In genomic region chr2:6322938-6323521, GRCm38 (mm10) we compare ENCODE assay signal across 8 mouse cellular contexts. TPM values are rescaled to one million over a fixed set of nuclear protein-coding genes. Genes with fewer than 3 reads are reported as not detected.
DNase-seq lines count a peak whose midpoint lies in the region; ATAC-seq and TF ChIP-seq lines count a peak whose summit lies in the region.

No protein-coding gene starts in this region.

- ATAC-seq in intestine, embryonic 15.5 days = peak; percentile 79
- peak; percentile 53 for ATAC-seq in limb, embryonic 12.5 days (ENCODE audit: insufficient number of reproducible peaks, insufficient read depth, low FRiP score, low TSS enrichment, low read depth)
- ATAC-seq in midbrain, embryonic 12.5 days (ENCODE audit: low FRiP score, low read depth) = peak; percentile 75

- H3K4me2 ChIP-seq in intestine, embryonic 15.5 days (replicated peaks) = peak overlapping the region; percentile 77
- H3K4me2 ChIP-seq in limb, embryonic 12.5 days = peak overlapping the region; percentile 67
- H3K4me2 ChIP-seq in midbrain, embryonic 12.5 days (replicated peaks) = peak overlapping the region; percentile 63

- H3K27me3 ChIP-seq in intestine, embryonic 15.5 days (replicated peaks) = no peaks in the 10 kb centered on the region
- no peaks in the 10 kb centered on the region for H3K27me3 ChIP-seq in limb, embryonic 12.5 days
- no peaks in the 10 kb centered on the region for H3K27me3 ChIP-seq in midbrain, embryonic 12.5 days
- H3K27me3 ChIP-seq in small intestine, adult 2 months (ENCODE audit: control insufficient read depth, insufficient read depth, low read length) = no peaks in the 10 kb centered on the region

- intact Hi-C loops in gastrocnemius, postnatal 36 days (cut with DNase I) = loop anchor here (5.0 kb wide), 1 partner anchor 66 kb away; no protein-coding TSS in a partner anchor

- no peaks in the 10 kb centered on the region for H3K36me3 ChIP-seq in intestine, embryonic 15.5 days
- no peaks in the 10 kb centered on the region for H3K36me3 ChIP-seq in limb, embryonic 12.5 days
- H3K36me3 ChIP-seq in midbrain, embryonic 12.5 days = no peaks in the 10 kb centered on the region
- no peaks in the 10 kb centered on the region for H3K36me3 ChIP-seq in small intestine, adult 2 months (ENCODE audit: control insufficient read depth, insufficient read depth, low read length)

- peak overlapping the region; percentile 98 for H3K27ac ChIP-seq in intestine, embryonic 15.5 days
- H3K27ac ChIP-seq in limb, embryonic 12.5 days = peak overlapping the region; percentile 100
- H3K27ac ChIP-seq in midbrain, embryonic 12.5 days (replicated peaks) = peak overlapping the region; percentile 97
- H3K27ac ChIP-seq in small intestine, adult 2 months (ENCODE audit: insufficient read depth, low read depth, low read length) = peak overlapping the region; percentile 83

- peaks cover 6% of the 10 kb centered on the region; the same call in 1 of the 2 replicates for H3K4me1 ChIP-seq in intestine, embryonic 15.5 days (replicated peaks)
- H3K4me1 ChIP-seq in limb, embryonic 12.5 days (replicated peaks) = peaks cover 21% of the 10 kb centered on the region
- H3K4me1 ChIP-seq in midbrain, embryonic 12.5 days = peaks cover 27% of the 10 kb centered on the region
- peaks cover 3% of the 10 kb centered on the region; the same call in 1 of the 2 replicates for H3K4me1 ChIP-seq in small intestine, adult 2 months (ENCODE audit: control insufficient read depth, insufficient read depth, insufficient read length, low read length)

- TF ChIP-seq POLR2A in small intestine, adult 2 months (IDR thresholded peaks at IDR 0.05; ENCODE audit: low read depth, low read length) = no peak; the same call in 1 of the 2 replicates

- peak overlapping the region; percentile 93 for H3K9ac ChIP-seq in intestine, embryonic 15.5 days
- peak overlapping the region; percentile 96 for H3K9ac ChIP-seq in limb, embryonic 12.5 days (replicated peaks)
- peak overlapping the region; percentile 97 for H3K9ac ChIP-seq in midbrain, embryonic 12.5 days (replicated peaks)

- H3K9me3 ChIP-seq in intestine, embryonic 15.5 days = no peaks in the 10 kb centered on the region
- no peaks in the 10 kb centered on the region for H3K9me3 ChIP-seq in limb, embryonic 12.5 days
- H3K9me3 ChIP-seq in midbrain, embryonic 12.5 days = no peaks in the 10 kb centered on the region

- peak; percentile 32 for DNase-seq in layer of hippocampus, adult 11-12 months (ENCODE audit: low spot score)
- no peak for DNase-seq in layer of hippocampus, adult 9-10 months (ENCODE audit: low spot score)
- DNase-seq in embryo, embryonic 10 days (ENCODE audit: low spot score) = peak; percentile 38
- DNase-seq in gastrocnemius, postnatal 36 days = peak; percentile 17 to 38

- no peak for TF ChIP-seq CTCF in small intestine, adult 2 months (IDR thresholded peaks at IDR 0.05; ENCODE audit: extremely low read depth, insufficient read length, insufficient replicate concordance, low read depth, low read length)

- under 1% methylated on average over 70 of the region's 70 CpGs for WGBS in intestine, embryonic 15.5 days
- WGBS in limb, embryonic 12.5 days = under 1% methylated on average over 58 of the region's 70 CpGs
- under 1% methylated on average over 70 of the region's 70 CpGs for WGBS in midbrain, embryonic 12.5 days
- 1% methylated on average over 69 of the region's 70 CpGs for WGBS in small intestine, adult 2 months

- H3K4me3 ChIP-seq in intestine, embryonic 15.5 days (replicated peaks) = peak overlapping the region; percentile 95
- H3K4me3 ChIP-seq in limb, embryonic 12.5 days (replicated peaks) = peak overlapping the region; percentile 90
- H3K4me3 ChIP-seq in midbrain, embryonic 12.5 days = peak overlapping the region; percentile 77
- H3K4me3 ChIP-seq in small intestine, adult 2 months (ENCODE audit: low read depth, low read length) = peak overlapping the region; percentile 87

RNA-seq across cellular contexts. Expression of gene Usp6nl, which starts 0.6 kb away (rescaled TPM):
- 1 to 10 TPM; 3.5 to 3.6 TPM for total RNA-seq in gastrocnemius, postnatal 36 days (2021)
- polyA plus RNA-seq in intestine, embryonic 15.5 days (2015; fragmentation: Nextera tagmentation; extraction: Ambion mirVana) = 9.4 and 11.8 TPM in 2 replicates
- 16.1 and 17.3 TPM in 2 replicates for polyA plus RNA-seq in limb, embryonic 12.5 days (2016; fragmentation: Nextera tagmentation; extraction: Ambion mirVana)
- 19.0 and 21.8 TPM in 2 replicates for polyA plus RNA-seq in midbrain, embryonic 12.5 days (2016; fragmentation: Nextera tagmentation; extraction: Ambion mirVana)
- 3.1 and 6.3 TPM in 2 replicates for polyA plus RNA-seq in small intestine, adult 2 months (2012; rRNA removed)
